Mouse (Mus musculus): ENCODE results near the gene 2300002M23Rik. TPM values are rescaled to one million over a fixed set of nuclear protein-coding genes. Genes with fewer than 3 reads are reported as not detected.

The 2300002M23Rik gene
- polyA plus RNA-seq, 1 experiment from 2014 or later = not detected

- H3K9ac ChIP-seq = no peak overlapping the region
- peaks cover 4% of the 10 kb centered on the region; the same call in 1 of the 2 replicates for H3K4me1 ChIP-seq
- no peak overlapping the region for H3K4me2 ChIP-seq
- no peak overlapping the region for H3K27ac ChIP-seq
- no peaks in the 10 kb centered on the region for H3K36me3 ChIP-seq
- H3K4me3 ChIP-seq (replicated peaks) = no peak overlapping the region
- WGBS = 71% methylated on average over 9 of the region's 9 CpGs
- H3K27me3 ChIP-seq = no peaks in the 10 kb centered on the region
- no peaks in the 10 kb centered on the region for H3K9me3 ChIP-seq (replicated peaks)
- no peak for ATAC-seq (replicated peaks; ENCODE audit: low FRiP score)
Observed at GRCm38 (mm10) chr17:35557351-35557750, 9.9 kb upstream of the 2300002M23Rik start.

- no peak overlapping the region for H3K27ac ChIP-seq
- H3K27me3 ChIP-seq = no peaks in the 10 kb centered on the region
- H3K4me2 ChIP-seq = no peak overlapping the region
- peaks cover 4% of the 10 kb centered on the region; the same call in 1 of the 2 replicates for H3K4me1 ChIP-seq
- H3K9ac ChIP-seq = no peak overlapping the region
- no peak for ATAC-seq (replicated peaks; ENCODE audit: low FRiP score)
- no peaks in the 10 kb centered on the region for H3K36me3 ChIP-seq
- H3K9me3 ChIP-seq (replicated peaks) = no peaks in the 10 kb centered on the region
- H3K4me3 ChIP-seq (replicated peaks) = no peak overlapping the region
- WGBS = 59% methylated on average over 8 of the region's 8 CpGs
Observed at GRCm38 (mm10) chr17:35558216-35558615, 9.0 kb upstream of the 2300002M23Rik start.

- 0 out of 2 replicates have a peak, but pooled peaks have one; percentile 22 for ATAC-seq (replicated peaks; ENCODE audit: low FRiP score)
- no peak overlapping the region for H3K9ac ChIP-seq
- 20% methylated on average over 9 of the region's 9 CpGs for WGBS
Observed at GRCm38 (mm10) chr17:35567767-35568166, 517 bp downstream of the 2300002M23Rik start.

GRCm38 (mm10) chr17:35569091-35569944 is 2.1 kb downstream of the 2300002M23Rik start:
- Histone ChIP-seq H3K27ac (no peak overlapping the region), H3K4me2 (peak overlapping the region; percentile 57), H3K9me3 (replicated peaks) (no peaks in the 10 kb centered on the region), H3K4me1 (peaks cover 9% of the 10 kb centered on the region), H3K27me3 (peaks cover 37% of the 10 kb centered on the region), H3K36me3 (no peaks in the 10 kb centered on the region), H3K4me3 (replicated peaks) (peak overlapping the region; percentile 28), H3K9ac (peak overlapping the region; percentile 29; the same call in 1 of the 2 replicates)
- WGBS = 5% methylated on average over 28 of the region's 28 CpGs
- ATAC-seq (replicated peaks; ENCODE audit: low FRiP score) = peak; percentile 43; the same call in 1 of the 2 replicates

More at GRCm38 (mm10) chr17:35567767-35568166, 517 bp downstream of the 2300002M23Rik start:
- H3K4me2 ChIP-seq = no peak overlapping the region
- H3K27me3 ChIP-seq = peaks cover 37% of the 10 kb centered on the region
- H3K27ac ChIP-seq = no peak overlapping the region
- peaks cover 9% of the 10 kb centered on the region for H3K4me1 ChIP-seq
- H3K9me3 ChIP-seq (replicated peaks) = no peaks in the 10 kb centered on the region
- H3K36me3 ChIP-seq = no peaks in the 10 kb centered on the region
- H3K4me3 ChIP-seq (replicated peaks) = no peak overlapping the region

GRCm38 (mm10) chr17:35570836-35571235 is 3.6 kb downstream of the 2300002M23Rik start:
- ATAC-seq (replicated peaks; ENCODE audit: low FRiP score) = no peak
- Histone ChIP-seq H3K4me3 (replicated peaks) (no peak overlapping the region), H3K27ac (no peak overlapping the region), H3K4me2 (no peak overlapping the region), H3K4me1 (peaks cover 13% of the 10 kb centered on the region), H3K9ac (no peak overlapping the region), H3K9me3 (replicated peaks) (no peaks in the 10 kb centered on the region), H3K36me3 (no peaks in the 10 kb centered on the region), H3K27me3 (peaks cover 35% of the 10 kb centered on the region)
- 76% methylated on average over 14 of the region's 14 CpGs for WGBS

- Histone ChIP-seq H3K9me3 (replicated peaks) (no peaks in the 10 kb centered on the region), H3K36me3 (no peaks in the 10 kb centered on the region), H3K4me3 (replicated peaks) (no peak overlapping the region), H3K9ac (no peak overlapping the region), H3K4me2 (no peak overlapping the region), H3K27ac (no peak overlapping the region), H3K27me3 (peaks cover 31% of the 10 kb centered on the region), H3K4me1 (peaks cover 13% of the 10 kb centered on the region)
- no peak for ATAC-seq (replicated peaks; ENCODE audit: low FRiP score)
- WGBS = 94% methylated on average over 7 of the region's 7 CpGs
Observed at GRCm38 (mm10) chr17:35571477-35571876, 4.2 kb downstream of the 2300002M23Rik start.

- H3K4me3 ChIP-seq (replicated peaks) = no peak overlapping the region
- peaks cover 3% of the 10 kb centered on the region; the same call in 1 of the 2 replicates for H3K4me1 ChIP-seq
- H3K27me3 ChIP-seq = no peaks in the 10 kb centered on the region
- no peaks in the 10 kb centered on the region for H3K36me3 ChIP-seq
- no peak overlapping the region for H3K4me2 ChIP-seq
- no peaks in the 10 kb centered on the region for H3K9me3 ChIP-seq (replicated peaks)
- no peak overlapping the region for H3K9ac ChIP-seq
- 21% methylated on average over 6 of the region's 6 CpGs for WGBS
- no peak overlapping the region for H3K27ac ChIP-seq
- ATAC-seq (replicated peaks; ENCODE audit: low FRiP score) = no peak
Observed at GRCm38 (mm10) chr17:35578211-35578610, 11.0 kb downstream of the 2300002M23Rik start.

- no peak overlapping the region for H3K4me2 ChIP-seq
- H3K4me1 ChIP-seq = peaks cover 3% of the 10 kb centered on the region; the same call in 1 of the 2 replicates
- H3K27ac ChIP-seq = no peak overlapping the region
- WGBS = 92% methylated on average over 1 of the region's 1 CpGs
- no peak overlapping the region for H3K4me3 ChIP-seq (replicated peaks)
- H3K9me3 ChIP-seq (replicated peaks) = no peaks in the 10 kb centered on the region
- H3K36me3 ChIP-seq = no peaks in the 10 kb centered on the region
- H3K27me3 ChIP-seq = no peaks in the 10 kb centered on the region
- no peak overlapping the region for H3K9ac ChIP-seq
- ATAC-seq (replicated peaks; ENCODE audit: low FRiP score) = no peak
Observed at GRCm38 (mm10) chr17:35582900-35583299, 15.7 kb downstream of the 2300002M23Rik start.

GRCm38 (mm10) chr17:35584330-35584937 is 17.2 kb downstream of the 2300002M23Rik start:
- ATAC-seq (replicated peaks; ENCODE audit: low FRiP score) = peak; percentile 56; the same call in 1 of the 2 replicates
- Histone ChIP-seq H3K27me3 (no peaks in the 10 kb centered on the region), H3K9me3 (replicated peaks) (no peaks in the 10 kb centered on the region), H3K27ac (no peak overlapping the region), H3K4me1 (peaks cover 3% of the 10 kb centered on the region; the same call in 1 of the 2 replicates), H3K4me2 (peak overlapping the region; percentile 37), H3K36me3 (no peaks in the 10 kb centered on the region), H3K4me3 (replicated peaks) (no peak overlapping the region), H3K9ac (no peak overlapping the region)
- WGBS = 17% methylated on average over 16 of the region's 16 CpGs

- Histone ChIP-seq H3K9me3 (replicated peaks) (no peaks in the 10 kb centered on the region), H3K4me1 (peaks cover 10% of the 10 kb centered on the region; the same call in 1 of the 2 replicates), H3K4me3 (replicated peaks) (no peak overlapping the region), H3K27ac (no peak overlapping the region), H3K9ac (no peak overlapping the region), H3K27me3 (no peaks in the 10 kb centered on the region), H3K4me2 (no peak overlapping the region), H3K36me3 (no peaks in the 10 kb centered on the region)
- 68% methylated on average over 1 of the region's 1 CpGs for WGBS
- ATAC-seq (replicated peaks; ENCODE audit: low FRiP score) = no peak
Observed at GRCm38 (mm10) chr17:35587291-35587690, 20.0 kb downstream of the 2300002M23Rik start.

GRCm38 (mm10) chr17:35588387-35588786 is 21.1 kb downstream of the 2300002M23Rik start:
- Histone ChIP-seq H3K27ac (no peak overlapping the region), H3K9me3 (replicated peaks) (no peaks in the 10 kb centered on the region), H3K9ac (no peak overlapping the region), H3K4me3 (replicated peaks) (no peak overlapping the region), H3K4me1 (peaks cover 10% of the 10 kb centered on the region; the same call in 1 of the 2 replicates), H3K36me3 (no peaks in the 10 kb centered on the region), H3K27me3 (no peaks in the 10 kb centered on the region), H3K4me2 (no peak overlapping the region)
- WGBS = 48% methylated on average over 4 of the region's 4 CpGs
- no peak for ATAC-seq (replicated peaks; ENCODE audit: low FRiP score)

Data from kidney, embryonic 15.5 days (tissue).